Mouse (Mus musculus) spleen, adult 2 months (tissue): ENCODE results near the gene Bhlha9.

ENCODE experiments used
- CTCF ChIP-seq: fragments of 200-500 bp; IDR thresholded peaks from 2 replicates; pipeline ENCODE4 v1.5.1; 2011; ENCODE audit warnings: mild to moderate bottlenecking, inconsistent platforms; ENCODE audit not compliant: insufficient read depth, insufficient read length, insufficient replicate concordance; ENCODE audit errors: extremely low read depth
- POLR2A ChIP-seq: fragments of 200-500 bp; IDR thresholded peaks from 2 replicates; pipeline ENCODE4 v1.6.1; 2011; ENCODE audit warnings: low read depth, low read length, inconsistent platforms

DNA sequence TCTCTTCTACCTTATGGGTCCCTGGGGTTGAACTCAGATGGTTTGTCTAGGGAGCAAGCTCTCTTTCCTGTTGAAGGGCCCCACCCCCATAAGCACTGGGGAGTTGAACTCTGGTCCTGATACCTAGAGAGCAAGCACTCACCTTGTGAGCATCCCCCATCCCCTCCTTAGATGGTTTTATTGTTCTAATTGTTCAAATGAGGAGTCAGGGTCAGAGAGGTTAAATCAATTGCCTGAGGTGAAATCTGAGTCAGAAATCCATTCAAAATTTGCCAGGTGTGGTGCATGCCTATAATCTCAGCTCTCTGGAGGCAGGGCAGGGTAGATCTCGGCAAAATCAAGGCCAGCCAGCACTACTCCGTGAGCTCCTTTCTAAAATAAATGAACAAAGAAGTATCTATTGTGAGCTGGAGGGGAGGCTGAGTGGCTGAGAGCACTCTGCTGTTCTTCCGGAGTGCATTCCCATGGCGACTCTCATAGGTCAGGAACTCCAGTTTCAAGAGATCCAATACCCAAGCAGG lies 14.8 kb upstream of the Bhlha9 start:
- TF ChIP-seq CTCF (no peak), POLR2A (no peak)
